Mouse (Mus musculus) embryo, embryonic 11 days (tissue): ENCODE measurements around the gene BC024978.

Experiments
- DNase-seq: peaks from one replicate; pipeline ENCODE4 v3.0.0-alpha.2; 2015

Gene BC024978

DNA sequence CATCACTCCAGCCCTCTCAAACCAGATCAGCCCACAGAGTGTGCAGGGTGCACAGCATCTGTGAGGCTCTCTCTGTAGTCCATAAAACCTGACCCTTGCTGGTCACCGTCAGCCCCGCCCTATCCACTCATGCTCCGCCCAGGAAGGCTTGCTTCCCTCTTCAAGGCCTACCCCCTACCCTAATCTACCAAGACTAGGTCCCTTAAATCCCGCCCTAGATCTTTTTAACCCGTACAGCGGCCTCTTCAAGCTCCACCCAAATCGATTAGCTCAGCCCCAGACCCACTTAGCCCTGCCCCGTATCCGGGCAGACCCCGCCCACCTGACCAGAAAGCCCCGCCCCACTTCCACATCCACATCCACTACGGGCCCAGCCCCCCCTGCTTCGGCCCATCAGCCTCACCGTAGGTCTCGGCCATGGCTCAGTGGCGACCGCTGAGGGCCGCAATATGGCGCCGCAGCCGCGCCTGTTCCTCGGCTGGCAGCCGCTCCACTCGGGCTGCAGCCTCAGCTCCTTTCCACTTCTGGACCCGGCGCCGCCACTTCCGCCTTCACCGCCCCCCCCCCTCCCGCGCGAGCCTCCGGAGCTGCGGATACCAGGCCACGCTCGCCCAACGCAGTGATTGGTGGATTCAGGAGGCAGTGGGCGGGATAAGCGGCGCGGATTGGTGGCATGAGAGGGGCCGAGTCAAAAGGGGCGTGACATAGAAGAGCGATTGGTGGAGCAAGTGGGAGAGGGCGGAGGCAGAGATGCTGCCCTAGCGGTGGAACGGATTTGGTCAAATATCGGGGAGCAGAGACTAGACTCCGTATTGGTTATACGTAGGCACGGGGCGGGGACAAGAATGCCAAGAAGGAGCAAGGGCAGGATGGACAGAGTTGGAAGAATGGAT lies 17.0 kb upstream of the BC024978 start, which contains the start of gene Rab4b:
Gene Rab4b, minus strand, starts transcription at position 573 of the 893 bp plus-strand sequence.
- DNase-seq: peak; percentile 98

DNA sequence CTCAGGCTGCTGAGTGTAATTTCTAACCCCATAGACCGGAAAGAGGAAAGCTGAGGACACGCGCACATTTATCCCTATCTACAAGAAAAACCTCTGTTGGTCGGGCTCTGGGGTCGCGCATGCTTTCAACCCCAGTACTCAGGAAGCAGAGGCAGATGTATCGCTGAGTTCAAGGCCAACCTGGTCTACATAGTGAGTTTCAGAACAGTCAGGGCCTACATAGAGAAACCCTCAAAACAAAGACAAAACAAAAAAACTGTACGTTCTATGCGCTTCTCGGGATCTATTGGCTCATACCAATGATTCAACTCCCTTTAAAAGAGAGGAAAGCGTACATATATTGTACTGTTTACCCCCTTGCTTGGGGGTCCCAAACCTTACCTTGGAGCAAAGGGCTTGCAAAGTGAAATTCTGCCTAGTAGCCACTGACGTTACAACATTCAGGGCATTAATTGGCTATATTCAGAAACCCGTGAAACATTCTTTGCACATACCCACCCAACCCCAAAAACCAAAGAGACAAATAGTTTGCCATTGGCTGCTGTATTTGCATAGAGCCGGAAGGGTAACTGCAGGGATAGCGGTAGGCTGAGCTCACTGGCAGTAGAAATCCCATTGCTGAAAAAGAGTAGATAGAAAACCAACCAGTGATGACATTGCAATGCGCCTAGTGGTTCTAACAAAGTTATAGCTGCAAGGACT lies 16.2 kb upstream of the BC024978 start:
- no peak for DNase-seq

DNA sequence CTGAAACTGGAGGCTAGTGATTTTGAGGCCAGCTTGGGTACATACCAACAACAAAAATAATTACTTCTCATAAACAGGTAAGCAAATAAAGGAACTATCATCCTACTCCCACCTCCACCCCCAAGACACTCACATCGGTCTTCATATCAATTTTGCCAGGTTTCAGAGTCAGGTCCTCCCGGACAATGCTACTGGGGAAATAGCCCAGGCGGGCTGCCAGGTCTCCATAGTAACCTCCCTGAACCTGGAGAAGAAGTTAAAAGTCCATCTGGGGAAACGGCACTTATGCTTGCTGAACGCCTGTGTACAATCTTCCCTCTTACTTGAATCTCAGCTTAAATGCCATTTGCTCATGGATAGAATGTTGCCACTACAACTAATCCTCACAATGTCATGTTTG lies 15.5 kb upstream of the BC024978 start:
- DNase-seq: no peak

DNA sequence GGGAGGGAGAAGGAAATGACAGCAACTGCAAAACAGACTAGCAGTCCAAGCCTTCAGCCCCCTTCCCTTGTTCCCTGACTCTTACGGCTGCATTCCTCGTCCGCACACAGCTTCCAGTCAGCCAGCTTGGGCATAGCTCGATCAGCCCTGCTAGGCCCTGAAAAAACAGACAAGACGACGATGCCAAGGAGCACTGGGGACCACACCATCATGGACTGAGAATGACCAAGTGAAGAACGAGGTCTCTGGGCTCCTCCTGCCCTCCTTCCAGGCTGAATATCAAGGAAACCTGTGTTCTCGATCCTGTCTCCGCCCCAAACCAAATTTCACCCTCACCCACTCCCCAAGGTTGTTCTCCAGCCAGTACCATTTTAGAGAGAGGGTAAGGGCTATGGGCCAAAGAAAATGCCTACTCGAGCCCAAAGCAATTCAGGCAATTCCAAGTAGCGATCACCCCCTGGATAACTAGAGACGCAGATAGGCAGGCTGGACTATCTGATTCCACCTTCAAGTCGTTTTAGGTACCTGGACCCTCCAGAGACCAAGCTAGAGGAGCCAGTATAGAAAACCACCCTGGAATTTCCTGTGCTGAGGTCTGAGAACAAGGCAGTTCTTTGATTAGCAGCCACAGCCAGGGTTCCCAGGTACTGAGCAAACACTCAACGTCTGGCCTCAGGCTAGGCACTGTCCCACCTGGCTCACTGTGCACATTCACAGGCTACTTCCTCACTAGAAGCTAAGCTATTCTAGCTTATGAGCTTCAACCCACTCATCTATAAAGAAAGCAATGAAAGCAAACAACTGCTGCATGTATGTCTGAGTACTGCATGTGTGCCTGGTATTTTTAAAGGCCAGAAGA lies 14.5 kb upstream of the BC024978 start, which contains the start of the genes Gm21983 and Mia:
Gene Gm21983, minus strand, starts transcription at position 250 of the 859 bp plus-strand sequence.
Gene Mia, minus strand, starts transcription at position 321 of the 859 bp plus-strand sequence.
- no peak for DNase-seq

DNA sequence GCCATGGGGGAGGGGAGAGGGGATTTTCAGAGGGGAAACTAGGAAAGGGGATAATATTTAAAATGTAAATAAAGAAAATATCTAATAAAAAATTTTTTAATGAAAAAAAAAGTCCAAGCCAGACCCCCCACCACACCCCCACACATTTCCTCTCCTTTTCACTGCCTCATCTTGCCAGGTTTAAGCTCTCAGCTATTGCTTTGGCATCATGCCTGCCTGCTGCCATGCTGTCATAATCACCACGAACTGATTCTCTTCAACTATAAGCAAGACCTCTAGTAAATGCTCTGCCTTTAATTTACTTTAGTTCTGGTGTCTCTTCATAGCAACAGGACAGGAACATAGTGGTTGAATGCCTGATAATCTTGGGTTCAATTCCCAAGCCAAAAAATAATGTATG lies 13.1 kb upstream of the BC024978 start:
- DNase-seq: no peak

DNA sequence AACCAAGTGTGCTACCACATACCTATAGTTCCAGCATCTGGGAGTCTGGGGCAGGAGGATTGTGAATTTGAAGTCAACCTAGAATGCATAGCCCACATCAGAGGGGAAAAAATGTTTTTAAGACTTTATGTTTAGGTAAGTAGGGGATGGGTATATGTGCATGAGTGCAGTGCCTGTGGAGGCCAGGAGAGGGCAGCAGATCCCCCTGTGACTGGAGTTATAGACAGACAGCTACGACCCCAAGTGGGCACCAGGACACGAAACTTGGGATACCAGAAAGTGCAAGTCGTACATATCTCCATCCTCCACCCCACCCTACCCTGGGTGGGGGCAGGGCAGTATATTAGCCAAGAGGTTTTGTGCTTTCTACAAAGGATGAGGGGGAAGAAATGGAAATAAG lies 10.6 kb upstream of the BC024978 start:
- peak; percentile 49 for DNase-seq

DNA sequence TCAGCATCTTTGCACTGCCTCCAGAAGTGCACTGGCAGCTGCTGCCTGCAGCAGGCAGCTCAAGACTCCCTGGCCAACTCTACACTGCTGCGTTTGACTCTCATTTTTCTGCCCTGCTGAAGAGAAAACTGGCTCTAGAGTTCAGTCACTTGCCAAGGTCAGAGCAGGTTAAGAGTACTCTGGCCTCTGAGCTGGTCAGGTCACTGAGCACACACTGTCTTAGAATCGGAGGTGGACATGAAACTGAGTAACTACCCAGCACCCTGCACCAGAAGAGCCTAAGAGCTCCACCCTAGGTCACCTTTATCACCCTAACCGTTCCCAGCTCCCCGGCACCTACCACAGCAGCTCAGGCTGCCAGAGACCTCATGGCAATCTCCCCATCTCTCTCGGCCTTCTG lies 9.6 kb upstream of the BC024978 start:
- no peak for DNase-seq

DNA sequence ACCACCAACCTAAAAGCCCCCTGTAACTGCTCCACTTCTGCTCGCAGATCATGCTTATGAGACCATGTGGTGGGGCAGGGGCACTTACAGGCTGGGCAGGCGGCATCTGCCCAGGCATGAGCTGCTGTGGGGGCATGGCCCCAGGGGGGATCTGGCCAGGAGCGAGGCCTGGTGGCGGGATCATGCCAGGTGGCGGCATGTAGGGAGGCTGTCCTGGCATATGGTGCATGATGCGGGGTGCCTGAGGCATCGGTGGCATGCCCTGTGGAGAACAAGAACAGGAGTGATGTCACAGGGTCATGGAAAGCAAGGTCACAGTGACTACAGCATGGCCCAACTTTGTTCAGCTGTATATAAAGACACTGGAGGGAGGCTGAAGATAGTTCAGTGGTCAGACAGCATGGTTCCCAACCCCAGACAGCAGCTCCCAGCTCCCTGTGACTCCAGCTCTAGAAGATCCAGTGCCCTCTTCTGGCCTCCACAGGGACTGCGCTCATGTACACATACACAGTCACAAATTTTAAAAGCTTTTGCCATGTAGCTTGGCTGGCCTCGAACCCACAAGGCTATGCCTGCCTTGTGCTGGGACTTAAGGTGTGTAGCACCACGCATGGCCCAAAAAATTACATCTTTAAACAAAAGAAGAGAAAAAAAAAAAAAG lies 6.2 kb upstream of the BC024978 start:
- DNase-seq: no peak

DNA sequence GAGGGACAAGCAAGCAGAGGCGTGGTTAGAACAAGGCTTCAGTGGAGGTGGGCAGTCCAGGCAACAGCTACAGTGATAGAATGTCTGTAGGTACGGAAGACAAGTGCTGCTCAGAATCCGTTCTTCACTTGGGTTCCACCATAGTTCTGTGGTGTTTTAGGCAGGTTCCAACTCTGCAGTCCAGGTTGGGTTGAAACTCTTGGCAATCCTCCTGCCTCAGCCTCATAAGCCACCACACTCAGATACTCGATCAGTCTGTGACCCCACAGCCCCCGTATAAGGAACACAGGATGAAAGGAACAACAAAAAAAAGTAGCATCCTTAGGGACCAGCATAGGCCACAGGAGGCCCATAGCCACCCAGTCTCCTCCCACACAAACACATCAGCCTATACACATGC lies 3.1 kb upstream of the BC024978 start:
- DNase-seq: no peak

DNA sequence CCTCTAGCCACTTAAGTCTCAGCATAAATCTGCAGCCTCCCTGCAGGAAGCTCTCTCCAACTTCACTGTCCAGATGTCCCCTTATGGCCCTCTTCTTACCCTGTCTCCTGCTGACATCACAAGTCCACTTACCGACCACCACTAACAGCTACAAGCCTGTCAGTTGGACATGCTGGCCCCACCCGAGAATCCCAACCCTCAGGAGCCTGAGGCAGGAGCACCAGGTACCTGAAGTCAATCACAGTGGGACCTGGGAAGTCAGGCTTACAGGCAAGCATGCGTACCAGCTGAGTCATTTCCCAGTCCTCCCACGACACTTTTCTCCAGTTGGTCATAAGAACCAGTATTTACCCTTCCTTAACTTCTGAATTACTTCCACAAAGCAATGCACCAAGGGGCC lies 1.9 kb upstream of the BC024978 start:
- DNase-seq: no peak

DNA sequence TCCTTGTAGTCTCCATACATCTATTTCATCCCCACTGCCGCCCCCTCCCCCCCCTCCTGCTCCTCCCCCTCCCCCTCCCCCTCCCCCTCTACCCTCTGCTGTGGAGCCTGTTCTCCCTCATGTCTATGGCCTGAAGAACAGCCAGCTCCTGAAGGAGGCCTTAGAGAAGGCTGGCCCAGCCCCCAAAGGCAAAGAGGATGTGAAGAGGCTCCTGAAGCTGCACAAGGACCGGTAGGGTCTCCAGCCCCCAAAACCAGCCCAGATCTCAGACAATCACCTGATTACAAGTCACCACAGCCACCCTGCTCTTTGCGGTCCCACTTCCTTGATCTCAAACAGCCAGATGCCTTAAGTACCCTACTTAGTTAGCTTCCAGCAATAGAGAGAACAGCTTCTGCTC lies 1.6 kb downstream of the BC024978 start:
- no peak for DNase-seq

DNA sequence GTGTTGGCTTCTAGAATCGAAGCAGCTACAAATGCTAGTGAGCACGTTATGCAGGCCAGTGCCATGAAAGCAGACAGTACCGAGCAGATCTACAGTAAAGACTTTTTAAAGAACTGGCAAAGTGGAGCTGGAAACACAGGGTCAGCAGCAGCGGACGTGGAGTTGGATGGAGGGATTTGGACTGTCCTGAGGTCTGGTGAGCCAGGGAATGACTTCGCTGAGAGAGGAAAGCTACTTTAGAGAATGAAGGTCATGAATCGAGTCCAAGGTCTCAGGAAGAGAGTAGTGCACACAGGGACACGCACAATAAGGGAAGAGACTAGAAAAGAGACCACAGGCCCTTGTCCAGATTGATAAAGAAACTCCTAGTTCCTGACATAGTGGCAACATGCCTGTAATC lies 2.1 kb downstream of the BC024978 start:
- no peak for DNase-seq

DNA sequence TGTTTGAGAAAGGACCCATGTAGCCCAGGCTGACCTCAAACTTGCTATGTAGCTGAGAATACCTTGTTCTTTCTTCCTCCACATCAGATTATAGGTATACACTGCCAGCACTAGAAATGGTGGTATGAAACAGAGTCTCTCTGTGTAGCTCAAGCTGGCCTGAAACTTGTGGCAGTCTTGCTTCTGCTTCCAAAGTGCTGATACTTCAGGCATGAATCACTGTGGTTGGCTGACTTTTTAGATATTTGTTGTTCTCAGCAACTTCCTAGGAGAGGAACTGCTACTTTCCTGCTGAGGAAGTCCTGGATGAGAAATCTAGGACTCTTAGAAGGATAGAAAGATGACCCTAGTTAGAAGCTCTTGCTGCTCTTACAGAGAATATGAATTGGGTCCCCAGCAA lies 2.8 kb downstream of the BC024978 start:
- no peak for DNase-seq

DNA sequence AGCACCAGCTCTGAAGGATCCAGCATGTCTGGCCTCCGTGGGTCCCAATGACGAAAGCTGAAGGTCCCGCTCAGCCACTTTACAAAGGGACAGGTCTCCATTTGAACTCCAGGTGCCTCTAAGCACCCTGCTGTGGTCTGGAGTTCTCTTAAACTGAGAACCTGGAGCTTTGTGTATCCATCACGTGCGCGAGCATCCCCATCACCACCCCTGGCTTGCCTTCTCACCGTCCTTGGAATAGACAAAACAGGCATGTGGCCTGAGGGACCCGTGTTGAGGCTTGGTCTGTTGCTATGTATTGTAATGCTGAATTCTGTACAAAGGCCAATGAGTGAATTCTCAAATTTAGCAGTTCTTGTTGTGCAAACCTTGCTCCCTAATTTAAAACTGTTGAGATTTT lies 3.2 kb downstream of the BC024978 start:
- no peak for DNase-seq

DNA sequence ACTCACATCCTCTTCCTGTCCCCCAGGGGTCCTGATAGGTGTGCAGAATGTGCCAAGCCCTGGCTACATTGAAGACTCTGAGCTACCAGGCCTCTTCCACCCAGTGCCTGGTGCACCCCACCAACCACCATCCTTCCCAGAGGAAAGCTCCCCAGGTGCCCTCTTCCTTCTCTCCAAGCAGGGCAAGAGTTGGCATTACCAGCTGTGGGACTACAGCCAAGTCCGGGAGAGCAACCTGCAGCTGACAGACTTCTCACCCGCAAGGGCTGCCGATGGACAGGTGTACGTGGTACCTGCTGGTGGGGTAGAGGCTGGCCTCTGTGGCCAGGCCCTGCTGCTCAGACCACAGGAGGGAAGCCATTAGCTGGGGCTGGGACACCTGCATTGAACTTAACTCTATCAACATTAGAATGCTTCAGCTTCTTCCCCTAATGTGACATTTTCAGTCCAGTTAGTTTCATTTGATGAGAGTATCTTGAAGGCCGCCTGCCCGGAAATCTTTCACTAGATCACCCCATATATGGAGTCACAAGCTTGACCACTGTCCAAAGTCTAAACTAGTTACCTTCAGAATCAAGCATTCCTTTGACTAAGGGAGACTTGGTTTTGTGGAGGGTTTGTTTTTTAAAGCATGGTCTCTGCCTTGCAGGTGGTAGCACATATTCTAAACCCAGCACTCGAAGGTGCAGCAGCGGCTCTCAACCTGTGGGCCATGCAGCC lies 8.3 kb downstream of the BC024978 start:
- DNase-seq: no peak

DNA sequence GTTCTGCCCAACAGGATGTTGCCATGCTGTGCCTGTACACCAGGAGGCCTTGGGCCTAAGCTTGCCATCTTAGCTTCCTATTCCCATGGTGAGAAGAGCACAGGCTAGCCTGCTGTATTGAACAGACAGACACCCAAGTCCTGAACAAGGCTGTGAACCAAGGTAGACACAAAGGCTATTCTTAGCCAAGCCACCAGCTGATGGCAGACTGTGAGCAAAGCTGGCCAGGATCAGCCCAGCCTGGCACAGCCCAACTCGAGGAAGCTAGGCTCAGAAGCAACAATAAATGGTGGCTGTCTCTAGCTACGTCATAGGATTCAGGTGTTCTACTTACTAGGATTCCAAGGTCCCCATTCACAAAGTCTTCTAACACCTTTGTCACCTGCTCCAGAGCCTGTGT lies 17.0 kb downstream of the BC024978 start:
- no peak for DNase-seq

DNA sequence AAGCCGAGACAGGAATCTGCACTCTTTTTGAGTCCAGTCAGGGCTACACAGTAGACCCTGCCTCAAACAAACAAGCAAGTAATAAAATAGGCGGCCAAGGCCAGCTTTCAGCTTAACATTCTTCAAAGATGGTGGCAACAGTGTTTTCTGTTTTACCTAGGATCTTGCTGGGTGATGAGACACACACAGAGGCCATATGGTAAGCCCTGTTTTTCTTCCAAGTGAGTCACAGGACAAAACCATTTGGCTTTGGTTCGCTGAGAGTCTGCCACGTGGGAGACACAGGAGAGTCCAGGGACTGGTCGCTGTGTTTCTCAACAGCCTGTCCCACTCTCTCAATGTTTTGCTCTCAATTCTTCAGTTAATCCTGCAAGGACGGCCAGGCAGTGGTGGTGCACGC lies 23.0 kb downstream of the BC024978 start:
- DNase-seq: no peak

DNA sequence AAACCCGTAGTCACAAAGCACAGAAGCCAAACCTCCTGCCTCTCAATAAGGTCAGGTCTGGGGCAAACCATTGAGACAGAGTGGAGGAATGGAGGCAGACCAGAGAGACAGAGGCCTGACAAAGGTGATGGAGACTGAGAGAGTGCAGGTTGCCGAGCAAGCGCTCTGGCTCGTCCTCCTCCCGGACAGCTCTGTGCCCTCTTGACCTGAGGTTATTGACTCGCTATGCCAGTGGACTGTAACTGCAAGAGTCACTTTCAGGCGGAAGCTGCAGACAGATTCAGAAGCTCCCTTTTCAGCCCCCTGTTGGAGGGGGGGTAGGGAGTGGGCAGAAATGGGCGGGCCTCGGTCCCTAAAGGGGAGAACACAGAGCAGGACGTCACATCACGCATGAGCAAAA lies 24.4 kb downstream of the BC024978 start:
- DNase-seq: no peak

DNA sequence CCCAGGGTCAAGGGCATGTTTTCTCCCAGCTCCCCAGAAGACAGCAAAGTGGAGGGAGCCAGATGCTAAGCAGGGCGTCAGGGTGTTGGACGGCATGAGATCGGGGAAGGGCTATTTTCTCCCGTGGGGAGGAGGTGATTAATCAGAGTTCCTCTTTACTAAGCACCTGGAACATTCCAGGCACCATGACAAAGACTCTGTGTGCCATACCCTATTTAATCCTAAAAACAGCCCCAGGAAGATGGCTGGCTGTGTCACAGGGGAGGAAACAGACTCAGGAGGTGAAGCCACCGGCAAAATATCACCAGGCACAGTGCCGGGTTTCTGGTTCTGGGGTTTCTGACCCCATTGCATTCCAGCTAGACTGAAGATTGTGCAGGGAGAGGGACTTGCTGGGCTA lies 26.4 kb downstream of the BC024978 start:
- DNase-seq: no peak

DNA sequence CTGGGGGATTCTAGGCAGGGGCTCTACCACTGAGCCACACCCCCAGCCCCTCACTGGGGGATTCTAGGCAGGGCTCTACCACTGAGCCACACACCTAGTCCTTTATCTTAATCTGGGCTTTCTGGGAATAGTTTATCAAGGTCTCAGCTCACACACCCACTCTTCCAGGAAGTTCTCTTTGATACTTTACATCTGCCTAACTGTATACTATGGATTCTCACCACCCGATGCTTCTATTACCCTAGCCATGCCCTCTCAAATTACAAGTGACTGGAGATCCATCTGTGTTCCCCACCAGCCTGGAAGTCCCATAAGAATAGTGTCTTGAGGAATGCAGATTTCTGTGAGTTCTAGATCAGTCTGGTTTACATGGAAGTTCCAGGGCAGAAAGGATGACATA lies 27.0 kb downstream of the BC024978 start:
- DNase-seq: no peak

DNA sequence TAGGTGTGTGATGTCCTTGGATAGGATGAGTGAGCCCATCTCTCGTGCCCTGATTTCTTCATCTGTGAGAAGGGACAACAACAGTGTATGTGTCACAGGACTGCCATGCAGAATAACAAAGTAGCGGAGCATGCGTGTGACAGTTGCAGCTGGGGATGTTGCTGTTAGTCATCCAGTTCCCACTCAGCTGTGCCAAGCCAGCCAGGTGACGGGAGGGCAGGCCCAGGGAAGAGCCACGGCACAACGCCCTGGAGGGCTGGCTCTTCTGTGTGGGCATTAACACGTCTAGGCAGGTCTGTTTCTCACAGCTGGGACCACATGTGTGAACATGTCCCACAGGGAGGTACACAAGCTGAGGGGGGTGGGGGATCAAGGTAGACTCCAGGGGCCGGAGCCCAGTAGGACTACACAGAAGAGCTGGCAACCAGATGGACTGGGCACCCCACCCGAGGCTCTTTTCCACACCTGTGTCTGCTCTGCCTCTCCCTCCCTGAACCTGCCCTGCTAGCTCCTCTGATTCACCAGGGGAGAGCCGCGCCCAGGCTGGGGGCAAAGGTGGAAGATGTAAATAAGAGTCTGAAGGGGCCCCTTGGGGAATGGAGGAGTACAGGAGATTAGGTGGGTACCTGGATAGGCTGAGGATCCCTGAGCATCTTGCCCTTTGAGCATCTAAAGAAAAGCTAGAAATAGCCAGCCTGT lies 29.4 kb downstream of the BC024978 start:
- no peak for DNase-seq
